Mouse (Mus musculus) right cerebral cortex, adult 2 months (tissue): ENCODE measurements around the gene Cnot8.

ENCODE experiments used
- DNase-seq, 2 experiments: peaks; one replicate each; pipeline ENCODE4 v3.0.0; 2021 to 2022; ENCODE audit warnings: low spot score in 2 of 2

Gene Cnot8

GRCm38 (mm10) chr11:58103344-58103653 lies 654 bp upstream of the Cnot8 start:
- no peak for DNase-seq

GRCm38 (mm10) chr11:58104351-58104791 lies 418 bp downstream of the Cnot8 start:
- DNase-seq: peak; percentile 34 to 46

- no peak for DNase-seq
Measured at GRCm38 (mm10) chr11:58107009-58107408, 3.1 kb downstream of the Cnot8 start.

- DNase-seq: no peak
Measured at GRCm38 (mm10) chr11:58107664-58108337, 3.8 kb downstream of the Cnot8 start.

GRCm38 (mm10) chr11:58116560-58116959 lies 12.6 kb downstream of the Cnot8 start:
- DNase-seq: no peak

GRCm38 (mm10) chr11:58117044-58117652 lies 13.2 kb downstream of the Cnot8 start:
- DNase-seq: no peak

GRCm38 (mm10) chr11:58120655-58121054 lies 16.7 kb downstream of the Cnot8 start:
- DNase-seq: no peak

- DNase-seq: no peak
Measured at GRCm38 (mm10) chr11:58121351-58121750, 17.4 kb downstream of the Cnot8 start.

GRCm38 (mm10) chr11:58123711-58124110 lies 19.8 kb downstream of the Cnot8 start:
- DNase-seq: no peak

- no peak for DNase-seq
Measured at GRCm38 (mm10) chr11:58125021-58125420, 21.1 kb downstream of the Cnot8 start.

GRCm38 (mm10) chr11:58126397-58127160 lies 22.6 kb downstream of the Cnot8 start:
- DNase-seq: no peak

- no peak for DNase-seq
Measured at GRCm38 (mm10) chr11:58127544-58127943, 23.6 kb downstream of the Cnot8 start.

- DNase-seq: no peak
Measured at GRCm38 (mm10) chr11:58129302-58129843, 25.4 kb downstream of the Cnot8 start.

GRCm38 (mm10) chr11:58132026-58132425 lies 28.1 kb downstream of the Cnot8 start:
- no peak for DNase-seq

- DNase-seq: no peak
Measured at GRCm38 (mm10) chr11:58134869-58135268, 30.9 kb downstream of the Cnot8 start.

GRCm38 (mm10) chr11:58135296-58135695 lies 31.3 kb downstream of the Cnot8 start:
- no peak for DNase-seq

GRCm38 (mm10) chr11:58136677-58137076 lies 32.7 kb downstream of the Cnot8 start:
- no peak for DNase-seq

- DNase-seq: no peak
Measured at GRCm38 (mm10) chr11:58138821-58139220, 34.9 kb downstream of the Cnot8 start.

- DNase-seq: no peak
Measured at GRCm38 (mm10) chr11:58139466-58139865, 35.5 kb downstream of the Cnot8 start.

- DNase-seq: peak; percentile 47 to 50
Measured at GRCm38 (mm10) chr11:58143704-58144426, 39.9 kb downstream of the Cnot8 start.

GRCm38 (mm10) chr11:58146241-58146640 lies 42.3 kb downstream of the Cnot8 start:
- no peak for DNase-seq

GRCm38 (mm10) chr11:58155458-58155857 lies 51.5 kb downstream of the Cnot8 start:
- no peak for DNase-seq
